Mouse (Mus musculus) G1E (cell line): ENCODE data around the gene Pan2.

Source experiments
- CTCF ChIP-seq: IDR thresholded peaks from 2 replicates; pipeline ENCODE4 v1.5.1; 2012; ENCODE audit warnings: low read depth, low read length, inconsistent platforms, mixed read lengths
- GATA1 ChIP-seq: IDR thresholded peaks from 2 replicates; pipeline ENCODE4 v1.6.1; 2012; ENCODE audit warnings: borderline replicate concordance, low read length, inconsistent platforms, mixed read lengths
- POLR2AphosphoS5 ChIP-seq: IDR thresholded peaks from 2 replicates; pipeline ENCODE4 v1.6.1; 2012; ENCODE audit warnings: low read depth, low read length, inconsistent platforms; ENCODE audit not compliant: insufficient replicate concordance
- TAL1 ChIP-seq: conservative IDR thresholded peaks from 2 replicates; pipeline ENCODE4 v1.6.1; 2012; ENCODE audit warnings: low read depth, low read length, inconsistent platforms, mixed read lengths

DNA sequence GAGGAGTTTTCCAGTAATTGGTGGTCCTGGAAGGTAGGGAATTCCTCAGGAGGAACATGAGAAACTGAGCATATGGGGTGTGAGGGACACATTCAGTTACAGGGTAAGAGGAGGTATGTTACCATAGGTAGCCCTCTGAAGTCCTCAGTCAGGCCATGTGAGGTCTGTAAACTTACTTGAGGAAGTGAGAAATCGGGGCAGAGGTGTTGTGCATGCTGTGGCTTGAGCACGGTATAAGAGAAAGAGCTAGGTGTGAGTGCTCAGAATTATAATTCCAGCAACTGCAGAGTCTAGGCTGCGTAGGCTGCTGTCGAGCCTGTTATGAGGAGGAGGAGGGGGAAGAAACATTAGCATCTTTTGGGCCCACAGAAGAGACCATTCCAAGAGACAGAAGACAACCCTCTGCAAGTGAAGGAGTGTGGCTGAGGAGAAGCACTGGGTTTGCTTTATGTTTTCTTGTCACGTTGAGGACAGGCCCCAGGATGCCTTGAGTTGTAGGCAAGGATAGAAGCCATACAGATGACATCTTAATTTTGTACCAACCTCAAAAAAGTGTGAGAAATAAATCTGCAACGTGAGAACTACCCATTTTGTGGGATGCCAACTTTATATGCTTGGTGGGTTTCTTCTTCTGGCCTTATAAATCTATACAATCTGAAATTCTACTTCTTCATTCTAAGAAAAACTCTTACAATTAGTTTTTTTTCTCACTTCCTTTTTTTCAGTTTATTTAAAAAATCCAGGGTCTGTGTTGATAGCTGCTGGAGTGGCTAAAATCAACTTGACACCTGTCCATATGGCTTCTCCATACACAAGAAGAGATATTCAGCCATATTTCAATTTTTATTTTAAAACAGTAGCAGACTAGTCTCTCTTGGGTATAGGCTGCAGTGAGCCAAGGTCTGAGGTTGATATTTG, 39.5 kb upstream of the Pan2 start:
- TF ChIP-seq POLR2AphosphoS5 (no peak), GATA1 (no peak), CTCF (no peak), TAL1 (no peak)
